Mouse (Mus musculus): ENCODE measurements at regions not wholly inside any gene's neighbourhood (a gene's known extent, or its start where the extent isn't known, plus 50 kb on each side); places are given as distances from the start of the nearest gene placed in this dataset.

- TF ChIP-seq USF2 (IDR thresholded peaks at IDR 0.05; ENCODE audit: borderline replicate concordance in 1 of 2, insufficient read depth in 1 of 2, low read depth in 1 of 2, low read length in 2 of 2) = no peak
- TF ChIP-seq MAX (IDR thresholded peaks at IDR 0.05; ENCODE audit: low read length) = no peak
- TF ChIP-seq SIN3A (IDR thresholded peaks at IDR 0.05; ENCODE audit: low read length) = no peak
- no peak for TF ChIP-seq TCF12 (IDR thresholded peaks at IDR 0.05; ENCODE audit: low read depth, low read length)
- no peak for TF ChIP-seq POLR2AphosphoS5 (IDR thresholded peaks at IDR 0.05; ENCODE audit: borderline replicate concordance, low read depth, low read length)
- H3K27me3 ChIP-seq (ENCODE audit: control insufficient read depth in 1 of 2, insufficient read depth in 2 of 2, low read length in 2 of 2) = no peaks in the 10 kb centered on the region
- no peaks in the 10 kb centered on the region for H3K9me3 ChIP-seq (replicated peaks; ENCODE audit: insufficient read depth, low read length)
- no peaks in the 10 kb centered on the region for H3K36me3 ChIP-seq (ENCODE audit: control insufficient read depth in 1 of 2, insufficient read depth in 2 of 2, low read length in 2 of 2)
- no peaks in the 10 kb centered on the region for H3K79me2 ChIP-seq (ENCODE audit: control insufficient read depth, insufficient read depth, low read length, poor library complexity)
- H3K27ac ChIP-seq (ENCODE audit: control insufficient read depth, low read depth, low read length) = no peak overlapping the region
- DNase-seq (ENCODE audit: low read depth, low spot score) = no peak
- no peaks in the 10 kb centered on the region for H3K4me1 ChIP-seq (ENCODE audit: control insufficient read depth in 1 of 2, insufficient read depth in 2 of 2, low read length in 2 of 2)
- H3K4me3 ChIP-seq (ENCODE audit: control insufficient read depth in 1 of 2, insufficient read depth in 1 of 2, low read depth in 2 of 2, low read length in 2 of 2) = no peak overlapping the region
- no peak overlapping the region for H3K9ac ChIP-seq (ENCODE audit: control insufficient read depth, low read depth, low read length, poor library complexity, severe bottlenecking)
Observed at GRCm38 (mm10) chr3:61740088-61740487, 374.3 kb upstream of the B430305J03Rik start.

- Histone ChIP-seq H3K4me3 (ENCODE audit: control insufficient read depth in 1 of 2, insufficient read depth in 1 of 2, low read depth in 2 of 2, low read length in 2 of 2) (no peak overlapping the region), H3K79me2 (ENCODE audit: control insufficient read depth, insufficient read depth, low read length, poor library complexity) (no peaks in the 10 kb centered on the region), H3K9me3 (replicated peaks; ENCODE audit: insufficient read depth, low read length) (no peaks in the 10 kb centered on the region), H3K4me1 (ENCODE audit: control insufficient read depth in 1 of 2, insufficient read depth in 2 of 2, low read length in 2 of 2) (no peaks in the 10 kb centered on the region), H3K36me3 (ENCODE audit: control insufficient read depth in 1 of 2, insufficient read depth in 2 of 2, low read length in 2 of 2) (no peaks in the 10 kb centered on the region), H3K27ac (ENCODE audit: control insufficient read depth, low read depth, low read length) (no peak overlapping the region), H3K9ac (ENCODE audit: control insufficient read depth, low read depth, low read length, poor library complexity, severe bottlenecking) (no peak overlapping the region), H3K27me3 (ENCODE audit: control insufficient read depth in 1 of 2, insufficient read depth in 2 of 2, low read length in 2 of 2) (no peaks in the 10 kb centered on the region)
- no peak for DNase-seq (ENCODE audit: low read depth, low spot score)
- TF ChIP-seq MYB (IDR thresholded peaks at IDR 0.05; ENCODE audit: low read depth, low read length) (no peak), MEF2A (IDR thresholded peaks at IDR 0.05; ENCODE audit: extremely low read depth, insufficient replicate concordance, low read depth, low read length, poor library complexity, severe bottlenecking) (no peak)
Observed at GRCm38 (mm10) chr3:61738528-61738927, 372.8 kb upstream of the B430305J03Rik start.

DNA sequence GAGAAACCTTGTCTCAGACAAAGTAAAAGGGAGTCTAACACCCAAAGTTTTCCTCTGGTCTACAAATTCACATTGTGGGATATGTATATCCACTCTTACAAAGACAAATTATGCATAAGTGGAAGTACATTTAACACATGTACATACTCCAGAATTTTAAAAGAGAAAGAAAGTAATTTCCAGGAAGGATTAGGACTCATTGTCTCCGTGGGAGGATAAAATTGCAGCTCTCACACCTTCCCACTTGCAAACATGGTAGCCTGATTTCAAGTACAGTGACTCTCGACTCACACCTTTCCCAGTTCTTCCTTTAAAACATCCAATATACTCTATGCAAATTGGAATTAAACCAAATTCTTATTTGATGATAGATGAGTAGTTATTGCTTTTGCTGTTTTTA, 351.0 kb upstream of the B430305J03Rik start:
- TF ChIP-seq TAL1 (IDR thresholded peaks at IDR 0.05; ENCODE audit: low read length) (no peak), KAT2A (conservative IDR thresholded peaks at IDR 0.05; ENCODE audit: low read depth, low read length) (no peak), ELF1 (IDR thresholded peaks at IDR 0.05; ENCODE audit: low read depth, low read length) (no peak), BHLHE40 (IDR thresholded peaks at IDR 0.05; ENCODE audit: borderline replicate concordance, low read depth, low read length) (no peak), MAX (IDR thresholded peaks at IDR 0.05; ENCODE audit: low read length) (no peak), E2F4 (IDR thresholded peaks at IDR 0.05; ENCODE audit: borderline replicate concordance, low read depth, low read length) (no peak), HCFC1 (IDR thresholded peaks at IDR 0.05; ENCODE audit: low read depth, low read length) (no peak), EP300 (IDR thresholded peaks at IDR 0.05; ENCODE audit: low read depth in 1 of 2, low read length in 2 of 2) (no peak), GABPA (IDR thresholded peaks at IDR 0.05; ENCODE audit: low read depth, low read length) (no peak), ZMIZ1 (IDR thresholded peaks at IDR 0.05; ENCODE audit: low read depth, low read length) (no peak), RCOR1 (IDR thresholded peaks at IDR 0.05; ENCODE audit: low read depth, low read length) (no peak), USF2 (IDR thresholded peaks at IDR 0.05; ENCODE audit: borderline replicate concordance in 1 of 2, insufficient read depth in 1 of 2, low read depth in 1 of 2, low read length in 2 of 2) (no peak), MYB (IDR thresholded peaks at IDR 0.05; ENCODE audit: low read depth, low read length) (no peak), POLR2A (IDR thresholded peaks at IDR 0.05; ENCODE audit: control insufficient read depth in 1 of 2, insufficient read depth in 1 of 2, low read depth in 1 of 2, low read length in 2 of 2, poor library complexity in 1 of 2) (no peak)
- Histone ChIP-seq H3K36me3 (ENCODE audit: control insufficient read depth in 1 of 2, insufficient read depth in 2 of 2, low read length in 2 of 2) (no peaks in the 10 kb centered on the region), H3K9me3 (replicated peaks; ENCODE audit: insufficient read depth, low read length) (no peaks in the 10 kb centered on the region), H3K9ac (ENCODE audit: control insufficient read depth, low read depth, low read length, poor library complexity, severe bottlenecking) (no peak overlapping the region), H3K4me3 (ENCODE audit: control insufficient read depth in 1 of 2, insufficient read depth in 1 of 2, low read depth in 2 of 2, low read length in 2 of 2) (no peak overlapping the region), H3K27me3 (ENCODE audit: control insufficient read depth in 1 of 2, insufficient read depth in 2 of 2, low read length in 2 of 2) (no peaks in the 10 kb centered on the region), H3K27ac (ENCODE audit: control insufficient read depth, low read depth, low read length) (no peak overlapping the region), H3K4me1 (ENCODE audit: control insufficient read depth in 1 of 2, insufficient read depth in 2 of 2, low read length in 2 of 2) (no peaks in the 10 kb centered on the region), H3K79me2 (ENCODE audit: control insufficient read depth, insufficient read depth, low read length, poor library complexity) (no peaks in the 10 kb centered on the region)
- DNase-seq (ENCODE audit: low read depth, low spot score) = no peak

Data from MEL (cell line).